Mouse (Mus musculus) intestine, embryonic 15.5 days (tissue): ENCODE results near the gene Krtap15. TPM values are rescaled to one million over a fixed set of nuclear protein-coding genes. Genes with fewer than 3 reads are reported as not detected.

Experiments
- ATAC-seq: fragments of 200-750 bp; cut with Nextera tagmentation; 2 replicates; pipeline ENCODE4 v1.8.0; 2017; ENCODE audit warnings: moderate TSS enrichment, moderate library complexity
- H3K27ac ChIP-seq: fragments of 300-500 bp; sonication (generic); 2 replicates; pipeline ENCODE4 v1.5.1; 2015; ENCODE audit warnings: mild to moderate bottlenecking, inconsistent platforms
- H3K27me3 ChIP-seq: fragments of 300-500 bp; sonication (generic); replicated peaks from 2 replicates; pipeline ENCODE4 v1.6.1; 2015; ENCODE audit warnings: inconsistent platforms
- H3K36me3 ChIP-seq: fragments of 300-500 bp; sonication (generic); 2 replicates; pipeline ENCODE4 v1.6.1; 2015; ENCODE audit warnings: inconsistent platforms
- H3K4me1 ChIP-seq: fragments of 300-500 bp; sonication (generic); replicated peaks from 2 replicates; pipeline ENCODE4 v1.6.1; 2015; ENCODE audit warnings: inconsistent platforms
- H3K4me2 ChIP-seq: fragments of 300-500 bp; sonication (generic); replicated peaks from 2 replicates; pipeline ENCODE4 v1.6.1; 2015; ENCODE audit warnings: mild to moderate bottlenecking, inconsistent platforms
- H3K4me3 ChIP-seq: fragments of 300-500 bp; sonication (generic); replicated peaks from 2 replicates; pipeline ENCODE4 v1.5.1; 2015; ENCODE audit warnings: inconsistent platforms
- H3K9ac ChIP-seq: fragments of 300-500 bp; sonication (generic); 2 replicates; pipeline ENCODE4 v1.6.1; 2015; ENCODE audit warnings: inconsistent platforms
- H3K9me3 ChIP-seq: fragments of 300-500 bp; sonication (generic); 2 replicates; pipeline ENCODE4 v1.6.1; 2016; ENCODE audit warnings: inconsistent platforms
- WGBS: fragments of 180-500 bp; shearing (Covaris S2); methylation state at CpG from one replicate; pipeline ENCODE4 v1.1.7; 2015; 5-methylcytosine and 5-hydroxymethylcytosine counted together
- polyA plus RNA-seq: library from polyadenylated mRNA; unstranded; fragments of >200 nt; fragmentation: Nextera tagmentation; extraction: Ambion mirVana; gene quantifications from 2 replicates; pipeline ENCODE4 v1.2.1, GENCODE M21; 2015

The Krtap15 gene
- polyA plus RNA-seq, 1 experiment from 2014 or later, result not detected

DNA sequence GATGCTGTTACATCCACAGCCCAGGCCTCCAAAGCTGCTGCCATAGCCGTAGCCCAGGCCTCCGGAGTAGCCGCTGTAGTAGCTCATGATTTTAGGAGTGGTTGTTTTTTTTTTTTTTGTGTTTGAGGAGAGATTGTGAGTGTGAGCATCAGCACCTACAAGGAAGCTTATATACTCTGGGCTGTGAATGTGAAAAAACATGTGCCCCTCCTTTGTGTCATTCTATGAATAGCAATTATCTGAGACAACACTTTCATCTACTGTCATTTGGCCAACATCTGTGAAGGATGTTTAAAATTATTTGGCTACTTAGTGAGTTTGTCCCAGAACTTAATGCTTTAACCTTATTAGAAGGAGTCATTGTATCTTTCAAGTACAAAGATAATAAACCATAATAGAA lies 54.2 kb downstream of the Krtap15 start, which contains the start of gene Krtap19-2:
Gene Krtap19-2, minus strand, starts transcription at position 101 of the 400 bp plus-strand sequence.
- Histone ChIP-seq H3K36me3 (no peaks in the 10 kb centered on the region), H3K9me3 (no peaks in the 10 kb centered on the region), H3K4me2 (no peak within 1 kb of the TSS), H3K4me3 (no peak within 1 kb of the TSS), H3K27ac (no peak within 1 kb of the TSS), H3K27me3 (no peaks in the 10 kb centered on the region), H3K4me1 (no peaks in the 10 kb centered on the region), H3K9ac (no peak within 1 kb of the TSS)
- ATAC-seq, result no peak
- 92% methylated on average over 3 of the region's 3 CpGs for WGBS

GRCm38 (mm10) chr16:88877938-88878337 lies 57.9 kb downstream of the Krtap15 start, which contains the start of gene Krtap19-3:
Krtap19-3 (minus strand) TSS chr16:88878038.
- H3K27me3 ChIP-seq, result no peaks in the 10 kb centered on the region
- H3K9ac ChIP-seq, result no peak within 1 kb of the TSS
- WGBS, result 85% methylated on average over 2 of the region's 2 CpGs
- no peaks in the 10 kb centered on the region for H3K9me3 ChIP-seq
- no peak within 1 kb of the TSS for H3K4me3 ChIP-seq
- no peak for ATAC-seq
- no peaks in the 10 kb centered on the region for H3K36me3 ChIP-seq
- H3K27ac ChIP-seq, result no peak within 1 kb of the TSS
- no peaks in the 10 kb centered on the region for H3K4me1 ChIP-seq
- H3K4me2 ChIP-seq, result no peak within 1 kb of the TSS

Other genes starting within 250 kb of the Krtap15 start
- gene Krtap24-1, start 207.9 kb upstream of the Krtap15 start, polyA plus RNA-seq, result not detected in 2 replicates
- gene 2310079G19Rik, start 192.5 kb upstream of the Krtap15 start, polyA plus RNA-seq, result not detected in 2 replicates
- not detected in 2 replicates for gene Krtap26-1, start 172.4 kb upstream of the Krtap15 start, polyA plus RNA-seq
- not detected in 2 replicates for gene Krtap27-1, start 148.5 kb upstream of the Krtap15 start, polyA plus RNA-seq
- not detected in 2 replicates for gene 2310061N02Rik, start 112.3 kb upstream of the Krtap15 start, polyA plus RNA-seq
- not detected in 2 replicates for gene Krtap13-1, start 91.4 kb upstream of the Krtap15 start, polyA plus RNA-seq
- gene Krtap13, start 68.6 kb upstream of the Krtap15 start, polyA plus RNA-seq, result not detected in 2 replicates
- gene 2310034C09Rik, start 61.4 kb upstream of the Krtap15 start, polyA plus RNA-seq, result not detected in 2 replicates
- not detected in 2 replicates for gene 2310057N15Rik, start 46.0 kb upstream of the Krtap15 start, polyA plus RNA-seq
- not detected in 2 replicates for gene Gm5965, start 42.3 kb upstream of the Krtap15 start, polyA plus RNA-seq
- gene Gm20741, start 8.0 kb upstream of the Krtap15 start, polyA plus RNA-seq, result not detected in 2 replicates
- gene Krtap14, start 5.9 kb downstream of the Krtap15 start, polyA plus RNA-seq, result not detected in 2 replicates
- not detected in 2 replicates for gene Krtap19-1, start 49.2 kb downstream of the Krtap15 start, polyA plus RNA-seq
- not detected in 2 replicates for gene Krtap19-2, start 54.1 kb downstream of the Krtap15 start, polyA plus RNA-seq
- not detected in 2 replicates for gene Krtap19-3, start 57.8 kb downstream of the Krtap15 start, polyA plus RNA-seq
- gene Krtap19-4, start 64.9 kb downstream of the Krtap15 start, polyA plus RNA-seq, result not detected in 2 replicates
- gene Krtap19-5, start 76.2 kb downstream of the Krtap15 start, polyA plus RNA-seq, result not detected in 2 replicates
- gene Krtap19-9b, start 112.0 kb downstream of the Krtap15 start, polyA plus RNA-seq, result not detected in 2 replicates
- gene Krtap16-3, start 142.7 kb downstream of the Krtap15 start, polyA plus RNA-seq, result not detected in 2 replicates
- gene Krtap22-2, start 190.5 kb downstream of the Krtap15 start, polyA plus RNA-seq, result not detected in 2 replicates
- gene Gm10229, start 195.1 kb downstream of the Krtap15 start, polyA plus RNA-seq, result not detected in 2 replicates
- not detected in 2 replicates for gene Krtap6-1, start 211.5 kb downstream of the Krtap15 start, polyA plus RNA-seq
- gene Gm10228, start 221.3 kb downstream of the Krtap15 start, polyA plus RNA-seq, result not detected in 2 replicates
- gene Krtap6-5, start 227.7 kb downstream of the Krtap15 start, polyA plus RNA-seq, result not detected in 2 replicates
- not detected in 2 replicates for gene 1110025L11Rik, start 243.8 kb downstream of the Krtap15 start, polyA plus RNA-seq